Mouse (Mus musculus) central nervous system, embryonic 14 days (tissue): ENCODE data around the gene H2al1b. TPM values are rescaled to one million over a fixed set of nuclear protein-coding genes. Genes with fewer than 3 reads are reported as not detected.

Experiments used
- polyA plus RNA-seq: library from polyadenylated mRNA; depleted of rRNA; stranded (reverse); fragments of >200 nt; gene quantifications from 2 replicates; pipeline ENCODE4 v1.2.3, GENCODE M21; 2012; rRNA removed

The H2al1b gene
- polyA plus RNA-seq = not detected in 2 replicates

GRCm38 (mm10) chrX:11302132-11302531, at the start of gene H2al1b:
TSS of gene H2al1b (plus strand) at chrX:11302432.

GRCm38 (mm10) chrX:11298957-11299356, 3.3 kb upstream of the H2al1b start, which contains the start of gene H2al1a:
TSS of gene H2al1a (plus strand) at chrX:11299257.

GRCm38 (mm10) chrX:11305355-11305754, 3.1 kb downstream of the H2al1b start, which contains the start of gene H2al1c:
TSS of gene H2al1c (plus strand) at chrX:11305655.

DNA sequence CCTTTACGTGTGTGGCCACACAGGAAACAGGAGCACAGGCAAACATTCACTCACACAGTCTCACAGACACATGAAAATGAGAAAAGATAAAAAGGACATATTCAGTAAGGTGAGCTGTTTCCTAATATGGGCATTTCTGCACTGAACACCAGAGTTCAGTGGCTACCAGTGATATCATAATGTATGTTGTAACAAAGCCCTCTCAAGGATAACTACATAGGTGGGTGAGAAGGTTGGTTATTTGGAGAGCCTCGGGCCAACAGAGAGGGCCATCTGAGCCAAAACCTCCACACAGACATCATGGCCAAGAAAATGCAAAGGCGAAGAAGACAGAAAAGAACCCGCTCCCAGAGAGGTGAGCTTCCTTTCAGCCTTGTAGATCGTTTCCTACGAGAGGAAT, 6.3 kb downstream of the H2al1b start, which contains the start of gene H2al1d:
TSS of gene H2al1d (plus strand) at position 301 of the 400 bp plus-strand sequence.

DNA sequence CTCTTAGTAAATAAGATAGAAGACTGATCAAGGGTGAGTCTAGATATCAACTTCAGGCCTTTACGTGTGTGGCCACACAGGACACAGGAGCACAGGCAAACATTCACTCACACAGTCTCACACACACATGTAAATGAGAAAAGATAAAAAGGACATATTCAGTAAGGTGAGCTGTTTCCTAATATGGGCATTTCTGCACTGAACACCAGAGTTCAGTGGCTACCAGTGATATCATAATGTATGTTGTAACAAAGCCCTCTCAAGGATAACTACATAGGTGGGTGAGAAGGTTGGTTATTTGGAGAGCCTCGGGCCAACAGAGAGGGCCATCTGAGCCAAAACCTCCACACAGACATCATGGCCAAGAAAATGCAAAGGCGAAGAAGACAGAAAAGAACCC, 9.4 kb downstream of the H2al1b start, which contains the start of gene H2al1e:
TSS of gene H2al1e (plus strand) at position 301 of the 400 bp plus-strand sequence.

DNA sequence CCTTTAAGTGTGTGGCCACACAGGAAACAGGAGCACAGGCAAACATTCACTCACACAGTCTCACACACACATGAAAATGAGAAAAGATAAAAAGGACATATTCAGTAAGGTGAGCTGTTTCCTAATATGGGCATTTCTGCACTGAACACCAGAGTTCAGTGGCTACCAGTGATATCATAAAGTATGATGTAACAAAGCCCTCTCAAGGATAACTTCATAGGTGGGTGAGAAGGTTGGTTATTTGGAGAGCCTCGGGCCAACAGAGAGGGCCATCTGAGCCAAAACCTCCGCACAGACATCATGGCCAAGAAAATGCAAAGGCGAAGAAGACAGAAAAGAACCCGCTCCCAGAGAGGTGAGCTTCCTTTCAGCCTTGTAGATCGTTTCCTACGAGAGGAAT, 12.6 kb downstream of the H2al1b start, which contains the start of gene H2al1f:
TSS of gene H2al1f (plus strand) at position 301 of the 400 bp plus-strand sequence.

GRCm38 (mm10) chrX:11317956-11318355, 15.7 kb downstream of the H2al1b start, which contains the start of gene H2al1g:
TSS of gene H2al1g (plus strand) at chrX:11318256.

GRCm38 (mm10) chrX:11321192-11321591, 19.0 kb downstream of the H2al1b start, which contains the start of gene H2al1h:
TSS of gene H2al1h (plus strand) at chrX:11321492.

DNA sequence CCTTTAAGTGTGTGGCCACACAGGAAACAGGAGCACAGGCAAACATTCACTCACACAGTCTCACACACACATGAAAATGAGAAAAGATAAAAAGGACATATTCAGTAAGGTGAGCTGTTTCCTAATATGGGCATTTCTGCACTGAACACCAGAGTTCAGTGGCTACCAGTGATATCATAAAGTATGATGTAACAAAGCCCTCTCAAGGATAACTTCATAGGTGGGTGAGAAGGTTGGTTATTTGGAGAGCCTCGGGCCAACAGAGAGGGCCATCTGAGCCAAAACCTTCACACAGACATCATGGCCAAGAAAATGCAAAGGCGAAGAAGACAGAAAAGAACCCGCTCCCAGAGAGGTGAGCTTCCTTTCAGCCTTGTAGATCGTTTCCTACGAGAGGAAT, 22.1 kb downstream of the H2al1b start, which contains the start of gene H2al1i:
TSS of gene H2al1i (plus strand) at position 301 of the 400 bp plus-strand sequence.

GRCm38 (mm10) chrX:11327522-11327921, 25.3 kb downstream of the H2al1b start, which contains the start of gene H2al1j:
TSS of gene H2al1j (plus strand) at chrX:11327822.

Other genes with a start within 250 kb of the H2al1b start
- gene H2al1a, start 3.2 kb upstream of the H2al1b start, polyA plus RNA-seq = not detected in 2 replicates
- gene H2al1c, start 3.2 kb downstream of the H2al1b start, polyA plus RNA-seq = not detected in 2 replicates
- not detected in 2 replicates for gene H2al1d, start 6.4 kb downstream of the H2al1b start, polyA plus RNA-seq
- not detected in 2 replicates for gene H2al1e, start 9.5 kb downstream of the H2al1b start, polyA plus RNA-seq
- gene H2al1f, start 12.7 kb downstream of the H2al1b start, polyA plus RNA-seq = not detected in 2 replicates
- gene H2al1g, start 15.8 kb downstream of the H2al1b start, polyA plus RNA-seq = not detected in 2 replicates
- gene H2al1h, start 19.1 kb downstream of the H2al1b start, polyA plus RNA-seq = not detected in 2 replicates
- gene H2al1i, start 22.2 kb downstream of the H2al1b start, polyA plus RNA-seq = not detected in 2 replicates
- not detected in 2 replicates for gene H2al1j, start 25.4 kb downstream of the H2al1b start, polyA plus RNA-seq